Mouse (Mus musculus): ENCODE results near the gene Olfr459.

- TF ChIP-seq CTCF (IDR thresholded peaks at IDR 0.05; ENCODE audit: low read depth, low read length) (no peak), EP300 (IDR thresholded peaks at IDR 0.05; ENCODE audit: insufficient read depth, low read depth, low read length) (no peak), POLR2A (IDR thresholded peaks at IDR 0.05; ENCODE audit: insufficient read depth, low read length) (no peak)
These were observed 10.7 kb downstream of the Olfr459 start for GRCm38 (mm10) chr6:41764306-41764705.

All from ES-Bruce4 (cell line).